In the genomic region with DNA sequence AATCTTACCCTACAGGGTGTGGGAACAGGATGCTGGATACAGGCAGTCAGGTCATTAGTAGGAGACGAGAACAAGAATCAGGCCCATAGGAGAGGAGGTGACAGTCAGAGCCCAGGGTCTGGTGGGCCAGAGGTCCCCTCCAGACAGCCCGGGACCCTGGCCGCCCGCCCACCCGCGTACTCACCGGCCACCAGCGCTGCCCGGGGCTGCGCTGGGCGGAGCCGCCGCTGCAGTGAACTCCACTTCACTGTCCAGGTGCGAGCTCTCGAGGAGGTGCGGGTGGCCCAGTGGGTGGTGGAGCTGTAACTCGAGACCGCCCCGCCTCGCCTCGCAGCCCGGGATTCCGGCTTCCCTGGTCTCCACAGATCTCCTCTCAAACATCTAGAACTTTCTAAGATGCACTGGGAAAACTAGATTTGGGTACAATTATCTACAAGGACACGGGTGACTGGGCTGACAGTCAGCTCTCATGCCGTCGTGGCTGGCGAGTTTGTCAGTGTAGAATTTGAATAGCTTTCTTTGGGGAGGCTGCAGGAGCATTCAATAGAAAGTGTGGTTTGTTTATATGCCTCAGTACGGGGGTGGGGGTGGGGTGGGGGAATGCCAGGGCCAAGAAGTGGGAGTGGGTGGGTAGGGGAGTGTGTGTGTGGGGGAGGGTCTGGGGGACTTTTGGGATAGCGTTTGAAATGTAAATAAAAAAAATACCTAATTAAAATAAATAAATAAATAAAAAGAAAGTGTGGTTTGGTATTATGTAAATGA, we compare ENCODE assay signal across 7 mouse cellular contexts. TPM values are rescaled to one million over a fixed set of nuclear protein-coding genes. Genes with fewer than 3 reads are reported as not detected.
DNase-seq lines count a peak whose midpoint lies in the region; ATAC-seq and TF ChIP-seq lines count a peak whose summit lies in the region.

A gene (minus strand): TSS at position 259 of the 762 bp plus-strand sequence.

- no peak for TF ChIP-seq CTCF in testis, adult 2 months (IDR thresholded peaks at IDR 0.05; ENCODE audit: control insufficient read depth, insufficient read depth, insufficient replicate concordance, low read depth, low read length)

- H3K4me1 ChIP-seq in liver, embryonic 11.5 days (replicated peaks; ENCODE audit: control insufficient read depth, insufficient read depth, low read length), result no peaks in the 10 kb centered on the region
- H3K4me1 ChIP-seq in hindbrain, embryonic 15.5 days (replicated peaks), result peaks cover 13% of the 10 kb centered on the region
- H3K4me1 ChIP-seq in lung, embryonic 16.5 days (replicated peaks; ENCODE audit: control insufficient read depth, insufficient read depth, low read length), result peaks cover 3% of the 10 kb centered on the region; the same call in 1 of the 2 replicates
- peaks cover 11% of the 10 kb centered on the region for H3K4me1 ChIP-seq in testis, adult 2 months (ENCODE audit: control insufficient read depth, insufficient read depth, low read length)

- ATAC-seq in liver, embryonic 11.5 days (replicated peaks; ENCODE audit: low FRiP score), result no peak
- ATAC-seq in hindbrain, embryonic 15.5 days (ENCODE audit: low FRiP score, low read depth), result peak; percentile 80; the same call in 1 of the 2 replicates
- peak; percentile 79 for ATAC-seq in lung, embryonic 16.5 days (ENCODE audit: low read depth)

- peaks cover 10% of the 10 kb centered on the region; the same call in 1 of the 2 replicates for H3K27me3 ChIP-seq in liver, embryonic 11.5 days (replicated peaks; ENCODE audit: control insufficient read depth, insufficient read depth, low read length)
- peaks cover 9% of the 10 kb centered on the region; the same call in 1 of the 2 replicates for H3K27me3 ChIP-seq in hindbrain, embryonic 15.5 days
- 0 out of 2 replicates have a peak, but pooled peaks cover 2% of the 10 kb centered on the region for H3K27me3 ChIP-seq in lung, embryonic 16.5 days (ENCODE audit: control insufficient read depth, insufficient read depth, low read depth, low read length)
- H3K27me3 ChIP-seq in testis, adult 2 months (ENCODE audit: control insufficient read depth, insufficient read depth, low read length), result no peaks in the 10 kb centered on the region

- TF ChIP-seq POLR2A in testis, adult 2 months (IDR thresholded peaks at IDR 0.05; ENCODE audit: control insufficient read depth, low read depth, low read length), result no peak

- H3K9ac ChIP-seq in liver, embryonic 11.5 days (ENCODE audit: low read depth, low read length), result no peak within 1 kb of the TSS
- 0 out of 2 replicates have a peak within 1 kb of the TSS, but pooled peaks have one; percentile 16 for H3K9ac ChIP-seq in hindbrain, embryonic 15.5 days
- H3K9ac ChIP-seq in lung, embryonic 16.5 days (ENCODE audit: low read length), result no peak within 1 kb of the TSS

- H3K27ac ChIP-seq in liver, embryonic 11.5 days (ENCODE audit: low read depth, low read length), result no peak within 1 kb of the TSS
- H3K27ac ChIP-seq in hindbrain, embryonic 15.5 days (replicated peaks), result no peak within 1 kb of the TSS; the same call in 1 of the 2 replicates
- H3K27ac ChIP-seq in lung, embryonic 16.5 days (ENCODE audit: low read length), result no peak within 1 kb of the TSS
- no peak within 1 kb of the TSS for H3K27ac ChIP-seq in testis, adult 2 months (ENCODE audit: control insufficient read depth, insufficient read depth, low read depth, low read length)

- 4% methylated on average over 29 of the region's 29 CpGs for WGBS in liver, embryonic 11.5 days
- 1% methylated on average over 29 of the region's 29 CpGs for WGBS in hindbrain, embryonic 15.5 days
- WGBS in lung, embryonic 16.5 days, result under 1% methylated on average over 27 of the region's 29 CpGs

- H3K4me3 ChIP-seq in liver, embryonic 11.5 days (ENCODE audit: low read depth, low read length), result no peak within 1 kb of the TSS
- peak within 1 kb of the TSS; percentile 43 for H3K4me3 ChIP-seq in hindbrain, embryonic 15.5 days
- H3K4me3 ChIP-seq in lung, embryonic 16.5 days (ENCODE audit: low read length), result peak within 1 kb of the TSS; percentile 24
- H3K4me3 ChIP-seq in testis, adult 2 months (ENCODE audit: control insufficient read depth, low read depth, low read length), result peak within 1 kb of the TSS; percentile 26

- DNase-seq in liver, embryonic 11.5 days (ENCODE audit: low spot score), result no peak
- no peak for DNase-seq in liver
- DNase-seq in embryo, embryonic 10.5 days (ENCODE audit: low spot score), result peak; percentile 41
- DNase-seq in gastrocnemius, adult 18-20 months (ENCODE audit: low spot score), result no peak

- no peaks in the 10 kb centered on the region for H3K36me3 ChIP-seq in liver, embryonic 11.5 days (ENCODE audit: control insufficient read depth, insufficient read depth, low read length)
- no peaks in the 10 kb centered on the region for H3K36me3 ChIP-seq in hindbrain, embryonic 15.5 days
- H3K36me3 ChIP-seq in lung, embryonic 16.5 days (ENCODE audit: control insufficient read depth, insufficient read depth, low read length), result no peaks in the 10 kb centered on the region
- no peaks in the 10 kb centered on the region for H3K36me3 ChIP-seq in testis, adult 2 months (ENCODE audit: control insufficient read depth, insufficient read depth, low read length)

- H3K9me3 ChIP-seq in liver, embryonic 11.5 days (ENCODE audit: control insufficient read depth, low read length), result no peaks in the 10 kb centered on the region
- H3K9me3 ChIP-seq in hindbrain, embryonic 15.5 days, result no peaks in the 10 kb centered on the region
- no peaks in the 10 kb centered on the region for H3K9me3 ChIP-seq in lung, embryonic 16.5 days (ENCODE audit: control insufficient read depth, low read length)

- peak within 1 kb of the TSS; percentile 41 for H3K4me2 ChIP-seq in liver, embryonic 11.5 days
- peak within 1 kb of the TSS; percentile 83 for H3K4me2 ChIP-seq in hindbrain, embryonic 15.5 days
- H3K4me2 ChIP-seq in lung, embryonic 16.5 days (ENCODE audit: low read depth, low read length), result peak within 1 kb of the TSS; percentile 56

RNA-seq across cellular contexts. Expression of the gene that starts here (rescaled TPM):
- polyA plus RNA-seq in liver, embryonic 11.5 days (2014; fragmentation: Nextera tagmentation; extraction: Ambion mirVana), result 0.06 TPM in 1 of 2 replicates, not detected in the other
- 0.09 and 0.14 TPM in 2 replicates for polyA plus RNA-seq in hindbrain, embryonic 15.5 days (2015; fragmentation: Nextera tagmentation; extraction: Ambion mirVana)
- polyA plus RNA-seq in lung, embryonic 16.5 days (2015; fragmentation: Nextera tagmentation; extraction: Ambion mirVana), result 0.14 TPM in 1 of 2 replicates, not detected in the other
- polyA plus RNA-seq in testis, adult 2 months (2012; rRNA removed), result 0.04 TPM in 1 of 2 replicates, not detected in the other
- total RNA-seq in gastrocnemius, adult 18-20 months (2021), result not detected

Comparison
In these comparisons a context has a peak if more than half of its experiments do, and no peak if none do; other contexts are left out.
1. Peak in ATAC-seq, H3K4me3 ChIP-seq, H3K9ac ChIP-seq and H3K4me2 ChIP-seq in hindbrain, embryonic 15.5 days; RNA of the gene not detected or under 1 TPM.
2. Peak in ATAC-seq, H3K4me3 ChIP-seq and H3K4me2 ChIP-seq in lung, embryonic 16.5 days; RNA of the gene not detected or under 1 TPM.